Mouse (Mus musculus): Measurements from ENCODE around the gene Serpina9.

- TF ChIP-seq POLR2A (IDR thresholded peaks at IDR 0.05; ENCODE audit: control insufficient read depth, extremely low read depth, insufficient read depth, low read length, poor library complexity) (no peak), CTCF (IDR thresholded peaks at IDR 0.05; ENCODE audit: borderline replicate concordance, control insufficient read depth, extremely low read depth, insufficient read depth, low read length, poor library complexity) (no peak)
Measured at GRCm38 (mm10) chr12:104057531-104057930, 44.0 kb upstream of the Serpina9 start.

All from thymus, adult 2 months (tissue).